In the genomic region with DNA sequence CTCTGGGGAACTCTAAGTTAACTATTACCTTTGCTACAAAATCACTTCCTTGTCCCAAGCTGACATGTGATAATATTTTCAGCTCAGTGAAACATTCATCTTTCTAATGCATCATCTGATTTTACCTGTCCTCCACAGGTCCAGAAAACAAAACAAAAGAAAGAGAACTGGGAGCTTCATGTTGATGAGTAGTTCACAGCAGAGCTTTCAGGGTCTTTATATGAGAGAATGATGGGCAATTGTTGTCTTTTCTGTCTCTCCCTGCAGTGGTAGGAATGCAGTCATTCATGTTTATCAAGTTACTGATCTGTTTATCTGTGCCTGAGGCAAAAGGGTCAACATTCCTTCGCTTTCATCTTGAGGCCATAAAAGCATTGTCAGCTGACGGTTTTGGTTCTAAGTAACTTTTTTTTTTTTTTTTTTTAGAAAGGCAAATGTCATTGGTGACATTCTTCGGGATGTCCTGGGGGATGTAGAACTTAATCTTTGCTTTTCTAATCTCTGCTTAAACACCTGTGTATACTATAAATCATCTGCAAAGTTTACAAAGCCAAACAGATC, we compare ENCODE assay signal across 35 mouse cellular contexts. TPM values are rescaled to one million over a fixed set of nuclear protein-coding genes. Genes with fewer than 3 reads are reported as not detected.
DNase-seq lines count a peak whose midpoint lies in the region; ATAC-seq and TF ChIP-seq lines count a peak whose summit lies in the region.
"Had no signal": no experiment of that assay in that cellular context is flagged by ENCODE, and none has a peak within 500 bp of the region (broad histone marks: within the 10 kb centered on the region; RNA-seq: fewer than 3 reads in every experiment).

No protein-coding gene starts in this region.

- H3K27me3 ChIP-seq in intestine, embryonic 15.5 days (replicated peaks) = no peaks in the 10 kb centered on the region
- no peaks in the 10 kb centered on the region for H3K27me3 ChIP-seq in hindbrain, embryonic 13.5 days
- H3K27me3 ChIP-seq: CH12.LX; embryonic facial prominence, embryonic 15.5 days had no signal

- no peaks in the 10 kb centered on the region for H3K4me1 ChIP-seq in ES-E14 (ENCODE audit: control insufficient read depth in 2 of 2, insufficient read depth in 2 of 2, low read length in 2 of 2, poor library complexity in 1 of 2)
- no peaks in the 10 kb centered on the region for H3K4me1 ChIP-seq in intestine, embryonic 15.5 days (replicated peaks)
- H3K4me1 ChIP-seq in hindbrain, embryonic 13.5 days (replicated peaks) = no peaks in the 10 kb centered on the region
- H3K4me1 ChIP-seq: embryonic facial prominence, embryonic 15.5 days had no signal

- no peaks in the 10 kb centered on the region for H3K9me3 ChIP-seq in ES-E14 (ENCODE audit: control insufficient read depth, insufficient read depth, low read depth, low read length)
- no peaks in the 10 kb centered on the region for H3K9me3 ChIP-seq in intestine, embryonic 15.5 days
- no peaks in the 10 kb centered on the region for H3K9me3 ChIP-seq in hindbrain, embryonic 13.5 days
- H3K9me3 ChIP-seq: embryonic facial prominence, embryonic 15.5 days had no signal

- DNase-seq in ES-E14 (ENCODE audit: low read depth, low spot score) (peak; percentile 43), ZHBTc4 (ENCODE audit: low read depth, low spot score) (peak; percentile 64)
- peak; percentile 13 for DNase-seq in embryo, embryonic 9.5 days (ENCODE audit: extremely low spot score)
- DNase-seq in frontal cortex, postnatal 10 days (ENCODE audit: low spot score in 2 of 2) = no peak
- DNase-seq in left cerebral cortex, postnatal 14 days (ENCODE audit: low spot score in 2 of 2) = no peak
- DNase-seq: B cell, adult 2 months; cerebellum, adult 2 months; cerebellum, postnatal 36 days; gastrocnemius, postnatal 25 days; heart, adult 2 months; kidney, adult 11 months; lung, adult 18-20 months; lung, postnatal 10 days; thymus, adult 2 months; thymus, postnatal 4 days had no signal

- WGBS in intestine, embryonic 15.5 days = 4% methylated on average over 3 of the region's 3 CpGs
- 35% methylated on average over 3 of the region's 3 CpGs for WGBS in hindbrain, embryonic 13.5 days

- no peak overlapping the region for H3K4me2 ChIP-seq in intestine, embryonic 15.5 days (replicated peaks)
- no peak overlapping the region for H3K4me2 ChIP-seq in hindbrain, embryonic 13.5 days
- H3K4me2 ChIP-seq: embryonic facial prominence, embryonic 15.5 days; hindbrain, embryonic 14.5 days; liver, embryonic 11.5 days; midbrain, embryonic 11.5 days had no signal

- H3K27ac ChIP-seq in ES-E14 (ENCODE audit: insufficient read depth, low read depth, low read length, poor library complexity, severe bottlenecking) = no peak overlapping the region
- no peak overlapping the region for H3K27ac ChIP-seq in intestine, embryonic 15.5 days
- no peak overlapping the region for H3K27ac ChIP-seq in hindbrain, embryonic 13.5 days
- H3K27ac ChIP-seq: embryonic facial prominence, embryonic 15.5 days; heart, adult 2 months; hindbrain, embryonic 14.5 days; stomach, postnatal 0 days had no signal

- peak; percentile 71 for ATAC-seq in intestine, embryonic 15.5 days
- ATAC-seq in hindbrain, embryonic 13.5 days (ENCODE audit: low FRiP score) = no peak
- ATAC-seq: forebrain, embryonic 14.5 days had no signal

- H3K4me3 ChIP-seq in ES-E14 (ENCODE audit: insufficient read depth in 1 of 2, low read depth in 1 of 2, low read length in 2 of 2, poor library complexity in 1 of 2, severe bottlenecking in 1 of 2) = no peak overlapping the region
- H3K4me3 ChIP-seq in intestine, embryonic 15.5 days (replicated peaks) = no peak overlapping the region
- H3K4me3 ChIP-seq in hindbrain, embryonic 13.5 days = no peak overlapping the region
- H3K4me3 ChIP-seq: embryonic facial prominence, embryonic 15.5 days; heart, adult 2 months had no signal

- in situ Hi-C loops in ES-E14 (cut with MboI; ENCODE audit: low sequenced_read_pairs in 2 of 2, unreplicated experiment in 2 of 2) = no loop called here

- H3K36me3 ChIP-seq in ES-E14 (ENCODE audit: control insufficient read depth, insufficient read depth, low read length, poor library complexity, severe bottlenecking) = no peaks in the 10 kb centered on the region
- H3K36me3 ChIP-seq in intestine, embryonic 15.5 days = no peaks in the 10 kb centered on the region
- no peaks in the 10 kb centered on the region for H3K36me3 ChIP-seq in hindbrain, embryonic 13.5 days
- H3K36me3 ChIP-seq: embryonic facial prominence, embryonic 15.5 days had no signal

- intact Hi-C loops in left cerebral cortex, postnatal 14 days (cut with DNase I) = no loop called here

- no peak overlapping the region for H3K9ac ChIP-seq in ES-E14 (ENCODE audit: insufficient read depth, low read depth, low read length, poor library complexity, severe bottlenecking)
- no peak overlapping the region for H3K9ac ChIP-seq in intestine, embryonic 15.5 days
- H3K9ac ChIP-seq in hindbrain, embryonic 13.5 days = no peak overlapping the region
- H3K9ac ChIP-seq: embryonic facial prominence, embryonic 15.5 days; hindbrain, embryonic 14.5 days had no signal

TF ChIP-seq in ES-E14, 5 proteins besides CTCF, POLR2A, EP300 and RAD21:
- TF ChIP-seq MAFK (IDR thresholded peaks at IDR 0.05; ENCODE audit: insufficient read depth, low read depth, low read length) (no peak), HCFC1 (IDR thresholded peaks at IDR 0.05; ENCODE audit: borderline replicate concordance, insufficient read depth, low read length) (no peak), ZNF384 (IDR thresholded peaks at IDR 0.05; ENCODE audit: low read depth, low read length) (peak; percentile 90), CHD2 (IDR thresholded peaks at IDR 0.05; ENCODE audit: low read depth, low read length) (peak; percentile 17; the same call in 1 of the 2 replicates), ZC3H11A (IDR thresholded peaks at IDR 0.05; ENCODE audit: borderline replicate concordance, low read depth, low read length) (no peak)

RNA-seq across cellular contexts. Expression of a gene that starts 13.8 kb away (rescaled TPM):
- not detected in 2 replicates for total RNA-seq in ES-E14 (2012; rRNA removed)
- not detected in 2 replicates for polyA plus RNA-seq in intestine, embryonic 15.5 days (2015; fragmentation: Nextera tagmentation; extraction: Ambion mirVana)
- not detected in 2 replicates for polyA plus RNA-seq in hindbrain, embryonic 13.5 days (2015; fragmentation: Nextera tagmentation; extraction: Ambion mirVana)
- not detected for total RNA-seq in left cerebral cortex, postnatal 14 days (2021)
- total RNA-seq: adrenal gland, adult 18-20 months; adrenal gland, postnatal 4 days; CH12.LX; gastrocnemius, postnatal 25 days; heart, adult 2 months; heart, postnatal 25 days; layer of hippocampus, postnatal 10 days; left cerebral cortex, adult 8-10 months; midbrain, postnatal 0 days had no signal
- polyA plus RNA-seq: cerebellum, adult 2 months; embryonic facial prominence, embryonic 15.5 days; forebrain, embryonic 14.5 days; heart, adult 2 months; heart, embryonic 14.5 days; hindbrain, embryonic 14.5 days; kidney, embryonic 16.5 days; limb, embryonic 11.5 days; liver, embryonic 11.5 days; midbrain, embryonic 11.5 days; midbrain, postnatal 0 days; neural tube, embryonic 14.5 days; small intestine, adult 2 months; stomach, postnatal 0 days; thymus, adult 2 months had no signal

RNA-seq across cellular contexts. Expression of a gene that starts 41.5 kb away (rescaled TPM):
- total RNA-seq in ES-E14 (2012; rRNA removed) = not detected in 2 replicates
- not detected in 2 replicates for polyA plus RNA-seq in intestine, embryonic 15.5 days (2015; fragmentation: Nextera tagmentation; extraction: Ambion mirVana)
- not detected in 2 replicates for polyA plus RNA-seq in hindbrain, embryonic 13.5 days (2015; fragmentation: Nextera tagmentation; extraction: Ambion mirVana)
- total RNA-seq in left cerebral cortex, postnatal 14 days (2021) = not detected
- total RNA-seq: adrenal gland, adult 18-20 months; adrenal gland, postnatal 4 days; CH12.LX; gastrocnemius, postnatal 25 days; heart, adult 2 months; heart, postnatal 25 days; layer of hippocampus, postnatal 10 days; left cerebral cortex, adult 8-10 months; midbrain, postnatal 0 days had no signal
- polyA plus RNA-seq: cerebellum, adult 2 months; embryonic facial prominence, embryonic 15.5 days; forebrain, embryonic 14.5 days; heart, adult 2 months; heart, embryonic 14.5 days; hindbrain, embryonic 14.5 days; kidney, embryonic 16.5 days; limb, embryonic 11.5 days; liver, embryonic 11.5 days; midbrain, embryonic 11.5 days; midbrain, postnatal 0 days; neural tube, embryonic 14.5 days; small intestine, adult 2 months; stomach, postnatal 0 days; thymus, adult 2 months had no signal

Comparison
In these comparisons a context has a peak if more than half of its experiments do, and no peak if none do; other contexts are left out.
1. DNase-seq: peak in ES-E14 (single experiment), ZHBTc4 (single experiment) and embryo, embryonic 9.5 days (single experiment); none in frontal cortex, postnatal 10 days (0 of 2) and left cerebral cortex, postnatal 14 days (0 of 2).